Mouse (Mus musculus): ENCODE measurements around the gene Tsc22d1.

The Tsc22d1 gene

DNA sequence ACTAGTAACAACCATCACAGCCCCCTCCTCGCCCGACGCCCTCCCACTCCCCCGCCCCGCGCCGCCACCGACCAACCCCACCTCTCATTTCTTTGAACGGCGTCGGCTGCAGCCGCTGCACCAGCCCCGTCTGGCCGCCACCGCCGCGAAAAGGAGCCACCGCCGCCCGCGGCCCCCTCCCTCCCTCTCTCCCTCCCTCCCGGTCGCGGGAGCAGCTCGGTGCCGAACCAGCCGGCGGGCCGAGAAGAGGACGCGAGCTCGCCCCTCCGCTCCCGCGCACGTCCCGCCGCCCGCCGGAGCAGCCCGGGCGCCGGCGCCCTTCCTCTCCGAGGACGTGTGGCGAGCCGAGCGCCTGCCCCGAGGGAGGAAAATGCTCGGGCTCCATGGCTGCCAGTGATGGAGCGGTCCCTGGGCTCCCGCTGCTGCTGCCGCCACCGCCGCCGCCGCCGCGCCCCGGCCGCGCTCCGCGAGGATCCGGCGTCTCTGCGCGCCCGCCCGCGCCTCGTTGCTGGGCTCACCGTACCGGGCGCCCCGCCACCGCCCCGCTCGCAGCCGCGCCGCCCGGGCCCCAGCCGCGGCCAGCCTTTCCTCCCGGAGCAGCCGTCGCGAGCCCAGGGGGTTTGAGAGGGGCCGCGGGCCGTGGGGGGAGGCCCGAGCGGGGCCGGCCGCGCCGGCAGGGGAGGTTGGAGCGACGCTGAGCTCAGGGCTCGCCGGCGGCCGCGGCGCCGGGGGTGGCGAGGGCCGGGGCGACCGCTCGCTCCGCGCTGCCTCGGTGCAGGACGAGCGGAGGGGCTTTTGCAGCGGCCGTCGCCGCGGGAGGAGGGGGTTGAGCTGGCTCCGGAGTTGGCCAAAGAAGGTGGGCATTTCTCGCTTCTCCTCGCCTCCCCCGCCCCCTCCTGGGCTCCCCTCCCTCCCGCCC is at the start of gene Tsc22d1:
TSS of gene Tsc22d1 (plus strand) at position 100 of the 919 bp plus-strand sequence.
- DNase-seq = peak; percentile 23 to 58

DNA sequence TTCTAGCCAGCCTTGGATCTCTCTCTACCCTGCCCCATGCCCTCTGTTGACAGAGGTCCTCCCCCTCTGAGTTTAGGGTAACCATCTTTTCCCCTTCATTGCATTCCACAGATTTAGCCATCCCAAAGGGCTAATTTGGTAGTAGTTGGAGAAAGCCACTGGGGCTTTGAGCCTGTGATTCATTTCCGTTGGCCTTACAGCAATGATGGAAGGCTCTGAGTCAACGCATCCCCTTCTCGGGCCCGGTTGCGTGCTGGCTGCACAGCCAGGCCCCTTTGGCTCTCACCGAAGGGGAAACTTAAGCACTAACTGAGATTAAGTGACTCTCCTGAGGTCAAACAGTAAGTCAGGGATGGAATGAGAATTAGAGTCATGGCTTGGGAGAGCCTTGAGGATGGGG is 41.1 kb upstream of the Tsc22d1 start:
- DNase-seq = no peak

DNA sequence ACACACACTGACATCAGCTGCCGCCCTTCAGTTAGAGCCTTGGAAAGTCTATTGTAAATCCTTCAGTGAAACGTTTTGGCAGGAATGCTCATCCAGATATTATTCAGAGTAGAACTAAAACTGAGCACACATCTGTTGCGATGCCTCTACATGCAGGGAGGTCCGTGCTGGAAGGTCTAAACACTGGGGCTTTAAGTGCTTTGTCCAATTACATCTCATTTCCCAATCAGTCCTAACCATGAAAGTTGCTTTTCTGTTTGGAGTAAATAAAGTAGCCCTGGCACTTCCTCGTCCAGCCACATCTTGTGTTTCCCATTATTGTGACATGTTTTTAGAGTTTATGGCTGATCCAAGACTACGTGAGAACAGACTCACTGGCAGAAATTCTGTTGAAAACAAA is 40.2 kb upstream of the Tsc22d1 start:
- no peak for DNase-seq

DNA sequence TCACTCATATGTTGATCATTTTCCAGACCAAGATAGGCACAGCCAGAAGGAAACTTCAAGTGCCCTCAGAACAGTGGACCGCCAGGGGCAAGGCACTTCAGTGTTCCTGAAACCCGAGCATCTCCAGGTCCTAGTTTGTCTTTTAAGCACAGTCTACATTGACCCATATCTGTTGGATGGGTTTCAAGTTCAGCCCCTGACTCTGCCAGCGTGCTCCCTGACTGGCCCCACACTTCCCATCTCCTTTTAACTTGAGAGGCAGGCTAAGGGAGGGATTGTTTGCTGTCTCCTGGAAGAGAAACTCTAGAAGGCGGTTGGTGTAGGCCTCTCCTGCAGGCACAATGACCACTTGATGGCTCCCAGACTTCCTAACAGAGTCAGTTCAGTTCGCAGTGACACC is 38.2 kb upstream of the Tsc22d1 start:
- DNase-seq = no peak

GRCm38 (mm10) chr14:76379411-76379810 is 35.4 kb upstream of the Tsc22d1 start:
- no peak for DNase-seq

DNA sequence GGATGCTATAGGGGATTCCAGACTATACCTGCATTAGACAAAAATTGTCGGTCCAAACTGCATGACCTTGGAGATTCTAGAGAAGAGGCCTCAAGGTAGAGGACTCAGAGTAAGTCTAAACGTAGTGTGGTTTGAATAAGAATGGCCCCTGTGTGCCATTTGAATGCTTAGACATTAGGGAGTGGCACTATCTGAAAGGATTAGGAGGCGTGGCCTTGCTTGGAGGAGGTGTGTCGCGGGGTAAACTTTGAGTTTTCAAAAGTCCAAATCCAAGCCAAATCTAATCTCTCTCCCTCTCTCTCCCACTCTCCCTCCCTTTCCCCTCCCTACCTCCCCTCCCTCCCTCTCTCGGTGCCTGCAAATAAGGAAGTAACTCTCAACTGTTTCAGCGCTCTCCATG is 26.7 kb upstream of the Tsc22d1 start:
- no peak for DNase-seq

DNA sequence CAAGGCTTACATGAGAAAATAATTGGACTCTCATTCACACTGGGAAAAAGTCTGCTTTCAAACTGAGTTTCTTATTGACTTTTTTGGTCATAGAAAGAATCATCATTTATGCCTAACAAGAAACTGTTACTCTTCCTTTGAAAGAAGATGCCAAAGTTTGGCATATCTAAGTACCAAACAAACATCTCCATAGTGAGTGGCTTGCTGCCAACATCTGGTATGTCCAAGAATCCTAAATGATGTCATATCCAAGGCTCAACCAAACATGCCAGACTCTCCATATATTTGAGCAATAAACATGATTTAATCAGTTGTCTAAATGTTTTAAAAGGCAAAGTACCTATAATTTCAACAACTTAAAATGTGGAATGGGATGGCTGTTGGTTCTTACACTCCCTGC is 16.5 kb upstream of the Tsc22d1 start:
- DNase-seq = no peak

- DNase-seq = no peak
Measured at GRCm38 (mm10) chr14:76402574-76402973, 12.2 kb upstream of the Tsc22d1 start.

GRCm38 (mm10) chr14:76409111-76409510 is 5.7 kb upstream of the Tsc22d1 start:
- no peak for DNase-seq

GRCm38 (mm10) chr14:76413773-76414121 is 1.0 kb upstream of the Tsc22d1 start:
- DNase-seq = peak in 1 of 2 experiments; percentile 34

GRCm38 (mm10) chr14:76414122-76414861 is 469 bp upstream of the Tsc22d1 start:
- peak; percentile 96 to 98 for DNase-seq

DNA sequence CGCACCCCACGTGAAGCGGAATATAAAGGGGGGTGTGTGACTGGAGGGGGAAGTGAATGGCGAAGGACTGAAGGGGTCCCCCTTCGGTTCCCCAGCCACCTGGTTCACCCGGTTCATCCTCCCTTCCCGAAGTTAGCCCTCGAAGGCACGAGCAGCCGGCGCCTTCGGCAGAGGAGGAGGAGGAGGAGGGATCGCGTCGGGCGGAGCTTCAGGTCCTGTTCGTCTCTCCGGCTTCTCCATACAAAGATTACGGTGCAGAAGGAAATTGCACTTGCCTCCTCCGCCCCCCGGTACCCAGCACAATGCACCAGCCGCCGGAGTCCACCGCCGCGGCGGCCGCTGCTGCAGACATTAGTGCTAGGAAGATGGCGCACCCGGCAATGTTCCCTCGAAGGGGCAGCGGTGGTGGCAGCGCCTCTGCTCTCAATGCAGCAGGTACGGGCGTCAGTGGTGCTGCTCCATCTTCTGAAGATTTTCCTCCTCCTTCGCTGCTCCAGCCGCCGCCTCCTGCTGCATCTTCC is 1.1 kb downstream of the Tsc22d1 start:
- DNase-seq = peak; percentile 24 to 58

DNA sequence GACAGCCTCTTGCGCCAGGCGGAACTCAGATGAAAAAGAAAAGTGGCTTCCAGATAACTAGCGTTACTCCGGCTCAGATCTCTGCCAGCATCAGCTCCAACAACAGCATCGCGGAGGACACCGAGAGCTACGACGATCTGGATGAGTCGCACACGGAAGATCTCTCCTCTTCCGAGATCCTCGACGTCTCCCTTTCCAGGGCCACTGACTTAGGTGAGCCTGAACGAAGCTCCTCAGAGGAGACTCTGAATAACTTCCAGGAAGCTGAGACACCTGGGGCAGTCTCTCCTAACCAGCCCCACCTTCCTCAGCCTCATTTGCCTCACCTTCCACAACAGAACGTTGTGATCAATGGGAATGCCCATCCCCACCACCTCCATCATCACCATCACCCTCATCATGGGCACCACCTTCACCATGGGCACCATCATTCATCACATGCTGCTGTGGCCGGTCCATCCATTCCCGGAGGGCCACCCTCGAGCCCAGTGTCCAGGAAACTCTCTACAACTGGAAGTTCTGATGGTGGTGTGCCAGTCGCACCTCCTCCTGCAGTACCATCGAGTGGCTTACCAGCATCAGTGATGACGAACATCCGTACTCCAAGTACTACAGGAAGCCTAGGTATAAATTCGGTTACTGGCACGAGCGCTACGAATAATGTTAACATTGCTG is 1.7 kb downstream of the Tsc22d1 start:
- no peak for DNase-seq

DNA sequence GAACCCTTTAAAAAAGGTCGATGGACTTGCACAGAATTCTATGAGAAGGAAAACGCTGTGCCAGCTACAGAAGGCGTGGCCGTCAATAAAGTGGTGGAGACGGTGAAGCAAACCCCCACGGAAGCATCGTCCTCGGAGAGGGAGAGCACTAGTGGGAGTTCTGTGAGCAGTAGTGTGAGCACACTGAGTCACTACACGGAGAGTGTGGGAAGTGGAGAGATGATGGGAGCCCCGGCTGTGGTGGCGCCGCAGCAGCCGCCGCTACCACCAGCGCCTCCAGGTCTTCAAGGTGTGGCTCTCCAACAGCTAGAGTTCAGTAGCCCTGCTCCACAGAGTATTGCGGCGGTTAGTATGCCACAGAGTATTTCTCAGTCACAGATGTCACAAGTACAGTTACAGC is 2.6 kb downstream of the Tsc22d1 start:
- DNase-seq = no peak

- DNase-seq = peak in 1 of 2 experiments; percentile 24
Measured at GRCm38 (mm10) chr14:76420726-76421125, 6.0 kb downstream of the Tsc22d1 start.

DNA sequence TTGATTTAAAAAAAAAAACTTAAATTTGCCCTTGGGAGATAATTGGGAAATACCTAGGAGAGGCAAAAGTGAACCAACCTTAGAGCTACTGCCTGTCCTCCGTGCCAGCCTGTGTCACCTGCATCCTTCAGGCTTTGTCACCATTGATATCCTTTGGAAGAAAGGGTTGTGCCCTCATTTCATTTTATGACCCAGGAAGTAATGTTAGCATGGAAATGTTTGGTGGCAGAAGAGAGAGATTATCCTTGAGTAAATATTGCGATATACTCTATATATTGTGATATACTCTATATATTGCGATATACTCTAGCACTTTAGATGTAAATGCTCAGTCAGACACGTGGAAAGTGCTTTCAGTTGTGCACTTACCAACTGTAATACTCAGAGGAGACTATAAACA is 6.4 kb downstream of the Tsc22d1 start:
- DNase-seq = no peak

DNA sequence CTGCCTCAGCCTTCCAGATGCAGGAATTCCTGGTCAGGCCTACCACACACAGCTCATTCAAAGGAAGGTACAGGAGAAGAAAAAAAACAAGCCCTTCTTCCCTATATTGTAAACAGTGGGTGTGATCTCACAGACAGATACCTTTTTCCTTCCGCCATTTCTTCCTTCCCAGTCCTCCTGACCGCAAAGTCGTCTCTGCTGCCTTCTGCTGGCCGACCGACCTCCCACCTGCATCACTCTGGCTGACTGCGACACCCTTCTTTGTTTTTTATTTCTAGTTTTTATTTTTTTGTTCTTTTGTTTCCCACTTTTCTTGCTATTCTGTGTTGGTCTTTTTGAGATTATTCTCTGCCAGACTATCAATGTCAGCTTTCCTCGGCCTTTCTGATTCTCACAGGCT is 10.7 kb downstream of the Tsc22d1 start:
- no peak for DNase-seq

DNA sequence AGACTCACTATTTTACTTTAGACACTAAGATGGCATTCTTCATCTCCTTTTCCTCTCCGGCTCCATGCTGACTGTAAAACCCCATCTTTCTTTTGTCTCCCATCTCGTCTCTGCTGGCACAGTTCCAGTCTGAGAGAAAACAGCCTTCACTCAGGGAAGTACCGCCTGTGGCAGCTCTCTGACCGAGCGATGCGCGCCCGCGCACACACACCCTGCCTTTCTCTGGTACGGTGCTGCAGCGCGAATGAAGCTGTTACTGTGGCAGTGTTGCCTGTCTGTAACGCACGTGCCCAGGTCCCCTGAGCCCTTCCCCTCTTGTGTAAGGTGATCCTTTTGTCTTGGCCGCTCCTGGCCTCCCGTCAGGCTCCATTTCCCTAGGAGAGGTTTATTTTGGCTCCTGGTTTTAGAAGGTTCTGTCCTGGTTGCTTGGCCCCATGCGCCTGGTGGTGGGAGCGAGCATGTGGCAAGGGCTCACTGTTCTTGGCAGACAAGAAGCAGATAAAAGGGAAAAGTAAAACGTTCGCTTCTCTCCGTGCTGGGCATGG is 11.3 kb downstream of the Tsc22d1 start:
- no peak for DNase-seq

- peak in 1 of 2 experiments; percentile 21 for DNase-seq
Measured at GRCm38 (mm10) chr14:76428855-76429254, 14.1 kb downstream of the Tsc22d1 start.

DNA sequence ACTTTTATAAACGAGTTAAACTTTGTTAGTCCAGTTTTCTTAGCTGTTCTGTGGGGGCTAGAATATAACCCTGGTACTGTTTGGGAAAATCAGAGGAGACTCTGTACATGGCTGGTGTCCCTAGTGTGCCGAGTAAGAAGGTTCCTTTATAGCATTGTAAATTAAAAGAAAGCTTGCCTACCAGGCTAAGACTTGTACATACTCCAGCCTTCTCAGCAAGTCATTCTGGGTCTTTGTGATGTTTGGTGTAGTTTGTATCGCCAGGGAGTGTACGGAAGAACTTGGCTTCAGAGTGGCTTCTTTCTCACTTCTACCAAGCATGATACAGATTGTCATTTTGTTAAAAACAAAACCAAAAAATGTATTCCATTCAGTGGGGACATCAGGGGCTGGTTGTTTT is 17.2 kb downstream of the Tsc22d1 start:
- no peak for DNase-seq

DNA sequence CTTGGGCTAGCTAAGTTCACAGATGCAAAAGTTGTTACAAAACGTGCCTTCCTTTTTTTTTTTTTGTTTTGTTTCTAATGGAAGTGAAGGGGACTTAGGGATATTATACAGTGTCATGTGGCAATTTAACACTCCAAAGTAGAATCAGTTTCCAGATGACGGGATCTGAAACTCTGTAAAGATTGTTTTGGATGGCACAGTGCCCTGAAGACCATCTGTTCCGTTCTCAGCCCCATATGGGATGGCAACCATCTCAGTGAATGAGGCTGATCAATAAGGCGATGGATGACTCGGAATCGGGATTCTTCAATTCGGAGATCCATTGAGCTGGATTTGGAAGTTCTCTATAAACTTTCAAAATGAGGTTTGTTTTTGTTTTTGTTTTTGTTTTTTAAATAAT is 17.6 kb downstream of the Tsc22d1 start:
- DNase-seq = no peak

DNA sequence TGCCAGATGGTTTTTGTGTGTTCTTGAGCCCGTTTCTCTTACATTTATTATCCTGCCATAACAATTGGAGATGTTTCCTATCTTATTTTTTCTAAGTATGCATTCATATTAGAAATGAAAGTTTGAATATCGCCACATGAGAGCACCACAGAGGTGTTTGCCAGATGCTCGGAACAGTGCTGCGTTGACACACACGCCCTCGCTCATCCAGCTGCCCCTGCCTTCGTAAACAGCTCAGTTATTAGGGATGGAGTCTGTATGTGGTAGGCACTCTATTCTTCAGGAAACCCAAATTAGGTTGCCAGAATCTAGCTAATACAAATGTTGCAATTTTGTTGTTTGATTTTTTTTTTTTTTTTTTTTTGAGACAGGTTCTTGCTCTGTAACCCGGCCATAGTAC is 18.1 kb downstream of the Tsc22d1 start:
- DNase-seq = no peak

DNA sequence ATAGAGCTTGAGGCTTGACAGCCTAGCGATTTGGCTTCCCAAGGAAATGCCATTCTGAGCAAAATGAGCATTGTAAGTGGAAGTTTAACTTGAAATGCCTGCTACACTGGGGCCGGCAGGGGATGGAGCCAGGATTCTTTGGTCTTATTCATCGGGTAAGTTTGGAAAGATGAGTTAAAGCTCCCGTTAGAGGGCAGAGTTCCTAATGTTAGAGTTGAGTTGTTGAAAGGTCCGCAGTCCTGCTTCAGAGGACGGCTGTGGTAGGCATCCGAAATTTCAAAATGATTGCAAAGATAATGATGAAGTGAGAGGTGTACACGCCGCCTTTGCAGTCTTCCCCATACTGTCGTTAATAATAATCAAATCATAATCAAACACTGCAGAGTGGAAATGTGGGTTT is 27.4 kb downstream of the Tsc22d1 start:
- DNase-seq = no peak

Data from kidney, postnatal 36 days (tissue).